Comparison of ENCODE assay signal across 25 mouse cellular contexts in the genomic region with DNA sequence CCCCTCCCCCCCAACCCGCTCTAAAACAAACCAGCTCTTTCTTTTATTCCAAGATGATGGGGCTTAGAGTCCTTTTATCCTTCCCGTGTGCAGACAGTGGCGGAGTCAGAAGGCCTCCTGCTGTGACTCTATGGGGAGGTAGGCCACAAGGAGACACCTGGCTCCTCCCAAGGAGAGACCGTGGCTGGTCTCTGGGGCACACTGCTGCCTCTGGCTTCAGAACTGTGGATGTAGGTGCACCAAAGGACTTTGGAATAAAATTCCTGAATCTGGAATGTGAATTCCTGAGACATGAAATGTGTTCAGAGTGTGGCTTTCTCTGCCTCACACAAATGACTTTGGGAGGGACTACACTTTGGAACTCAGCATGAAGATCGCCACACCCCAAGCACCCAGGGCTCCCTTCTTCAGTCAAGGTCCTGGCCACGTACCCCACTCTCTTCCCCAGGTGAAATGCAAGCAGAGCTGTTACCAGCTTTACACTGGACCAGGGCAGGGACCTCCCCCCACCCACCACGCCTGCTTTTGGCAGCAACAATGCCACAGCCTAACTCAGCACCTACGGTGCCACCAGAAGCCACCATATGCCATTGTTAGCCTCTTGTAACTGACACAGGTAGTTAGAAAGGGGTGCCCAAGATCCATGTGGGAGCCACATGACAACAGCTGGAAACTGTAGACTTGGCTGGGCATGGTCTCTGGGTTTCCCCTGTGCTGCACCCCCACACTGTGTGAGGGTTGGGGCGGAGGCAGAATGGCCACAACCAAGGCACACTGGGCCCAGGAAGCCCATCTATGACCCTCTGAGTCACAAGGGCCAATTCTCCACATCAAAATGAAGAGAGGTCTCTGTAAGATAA. TPM values are rescaled to one million over a fixed set of nuclear protein-coding genes. Genes with fewer than 3 reads are reported as not detected.
A peak's percentile ranks its signal among the peaks of the same experiment; 100 is the strongest.
DNase-seq lines count a peak whose midpoint lies in the region; ATAC-seq and TF ChIP-seq lines count a peak whose summit lies in the region.
"Had no signal": no experiment of that assay in that cellular context is flagged by ENCODE, and none has a peak within 500 bp of the region (broad histone marks: within the 10 kb centered on the region; RNA-seq: fewer than 3 reads in every experiment).

No protein-coding gene starts in this region.

- ATAC-seq in kidney, postnatal 0 days (replicated peaks; ENCODE audit: low FRiP score, low read depth), result no peak
- peak; percentile 68 for ATAC-seq in Patski
- ATAC-seq: midbrain, embryonic 15.5 days had no signal

- 80% methylated on average over 9 of the region's 9 CpGs for WGBS in kidney, postnatal 0 days

- no peak overlapping the region for H3K9ac ChIP-seq in kidney, postnatal 0 days (ENCODE audit: low read depth, low read length)
- H3K9ac ChIP-seq: embryonic facial prominence, embryonic 12.5 days; liver, embryonic 15.5 days; midbrain, embryonic 15.5 days had no signal

- no peak for TF ChIP-seq CTCF in kidney, postnatal 0 days (IDR thresholded peaks at IDR 0.05; ENCODE audit: low read depth)
- TF ChIP-seq CTCF in Patski (IDR thresholded peaks at IDR 0.05), result no peak

- H3K9me3 ChIP-seq in kidney, postnatal 0 days (replicated peaks; ENCODE audit: low read length), result no peaks in the 10 kb centered on the region
- H3K9me3 ChIP-seq: embryonic facial prominence, embryonic 12.5 days; G1E; hindbrain, embryonic 10.5 days; liver, embryonic 15.5 days; midbrain, embryonic 15.5 days had no signal

- H3K36me3 ChIP-seq in kidney, postnatal 0 days (ENCODE audit: insufficient read depth, low read length), result 0 out of 2 replicates have a peak, but pooled peaks cover 6% of the 10 kb centered on the region
- H3K36me3 ChIP-seq: midbrain, embryonic 15.5 days had no signal

- no peaks in the 10 kb centered on the region for H3K27me3 ChIP-seq in kidney, postnatal 0 days (ENCODE audit: insufficient read depth, low read length)
- H3K27me3 ChIP-seq in Patski, result no peaks in the 10 kb centered on the region
- H3K27me3 ChIP-seq: embryonic facial prominence, embryonic 12.5 days; liver, embryonic 15.5 days; midbrain, embryonic 15.5 days had no signal

- POLR2A ChIA-PET in Patski (lab: Charles Lee), result no interaction called here

- no peak overlapping the region for H3K4me3 ChIP-seq in kidney, postnatal 0 days (replicated peaks; ENCODE audit: low read depth, low read length)
- H3K4me3 ChIP-seq: embryonic facial prominence, embryonic 12.5 days; hindbrain, embryonic 10.5 days; liver, embryonic 15.5 days; midbrain, embryonic 15.5 days; myocyte had no signal

- peak; percentile 91 for DNase-seq in heart, adult 11 months
- DNase-seq in heart, adult 8-10 months (ENCODE audit: low spot score), result no peak
- no peak for DNase-seq in kidney, postnatal 0 days (ENCODE audit: low spot score)
- no peak for DNase-seq in kidney, postnatal 4 days
- no peak for DNase-seq in Patski (ENCODE audit: low read depth, low spot score)
- DNase-seq in cerebellum, postnatal 25 days, result peak; percentile 50 to 51
- DNase-seq in liver, result no peak
- DNase-seq: right cerebral cortex, postnatal 25 days; thymus, postnatal 4 days had no signal

- CTCF ChIA-PET in Patski (lab: Charles Lee), result no interaction called here

- H3K27ac ChIP-seq in kidney, postnatal 0 days, result peak overlapping the region; percentile 19; the same call in 1 of the 2 replicates
- H3K27ac ChIP-seq: embryonic facial prominence, embryonic 12.5 days; hindbrain, embryonic 10.5 days; liver, embryonic 15.5 days; midbrain, embryonic 15.5 days had no signal

- peaks cover 15% of the 10 kb centered on the region; the same call in 1 of the 2 replicates for H3K4me1 ChIP-seq in kidney, postnatal 0 days (replicated peaks; ENCODE audit: insufficient read depth, low read length)

- H3K4me2 ChIP-seq in kidney, postnatal 0 days (ENCODE audit: low read length), result no peak overlapping the region
- H3K4me2 ChIP-seq: embryonic facial prominence, embryonic 12.5 days; liver, embryonic 15.5 days; midbrain, embryonic 15.5 days had no signal

- in situ Hi-C loops in Patski (cut with MboI; ENCODE audit: low pct_unique_long_range_greater_than_20kb), result no loop called here

RNA-seq across cellular contexts. Expression of a gene that starts 27.3 kb away (rescaled TPM):
- not detected for total RNA-seq in heart, adult 8-10 months (2022)
- not detected in 2 replicates for polyA plus RNA-seq in kidney, postnatal 0 days (2015; fragmentation: Nextera tagmentation; extraction: Ambion mirVana)
- not detected for polyA plus RNA-seq in Patski (2021)
- total RNA-seq: adrenal gland, adult 18-20 months; G1E; gastrocnemius, adult 18-20 months; granulocyte monocyte progenitor cell, adult 5-6 weeks; layer of hippocampus, adult 8-10 months; left cerebral cortex, postnatal 25 days; megakaryocyte progenitor cell, adult 5-6 weeks had no signal
- polyA plus RNA-seq: cortical plate, adult 2 months; embryonic facial prominence, embryonic 12.5 days; G1E; hindbrain, embryonic 10.5 days; limb, embryonic 14.5 days; liver, embryonic 15.5 days; lung, embryonic 16.5 days; spleen, adult 2 months had no signal

RNA-seq across cellular contexts. Expression of a gene that starts 49.4 kb away (rescaled TPM):
- total RNA-seq in heart, adult 8-10 months (2022), result 10 to 100 TPM; 39.6 to 53.1 (median 47.7) TPM
- 27.5 and 28.8 TPM in 2 replicates for polyA plus RNA-seq in kidney, postnatal 0 days (2015; fragmentation: Nextera tagmentation; extraction: Ambion mirVana)
- 20.0 TPM for polyA plus RNA-seq in Patski (2021)

Comparison
In these comparisons a context has a peak if more than half of its experiments do, and no peak if none do; other contexts are left out.
1. DNase-seq: peak in heart, adult 11 months (single experiment) and cerebellum, postnatal 25 days (2 of 2); none in heart, adult 8-10 months (single experiment), kidney, postnatal 0 days (single experiment), kidney, postnatal 4 days (0 of 2), Patski (single experiment) and liver (single experiment).